Mouse (Mus musculus) heart, embryonic 15.5 days (tissue): ENCODE measurements around the gene Hace1. TPM values are rescaled to one million over a fixed set of nuclear protein-coding genes. Genes with fewer than 3 reads are reported as not detected.

Source experiments
- ATAC-seq: fragments of 200-750 bp; cut with Nextera tagmentation; replicated peaks from 2 replicates; pipeline ENCODE4 v1.8.0; 2017; ENCODE audit warnings: low read depth, moderate TSS enrichment; ENCODE audit not compliant: insufficient number of reproducible peaks, insufficient read depth, low FRiP score
- H3K27ac ChIP-seq: fragments of 300-500 bp; sonication (generic); 2 replicates; pipeline ENCODE4 v1.5.1; 2015; ENCODE audit warnings: mild to moderate bottlenecking, inconsistent platforms
- H3K27me3 ChIP-seq: fragments of 300-500 bp; sonication (generic); 2 replicates; pipeline ENCODE4 v1.6.1; 2015; ENCODE audit warnings: inconsistent platforms
- H3K36me3 ChIP-seq: fragments of 300-500 bp; sonication (generic); 2 replicates; pipeline ENCODE4 v1.6.1; 2015; ENCODE audit warnings: mild to moderate bottlenecking, inconsistent platforms
- H3K4me1 ChIP-seq: fragments of 300-500 bp; sonication (generic); replicated peaks from 2 replicates; pipeline ENCODE4 v1.6.1; 2015; ENCODE audit warnings: inconsistent platforms
- H3K4me2 ChIP-seq: fragments of 300-500 bp; sonication (generic); 2 replicates; pipeline ENCODE4 v1.6.1; 2015; ENCODE audit warnings: inconsistent platforms, mild to moderate bottlenecking, moderate library complexity
- H3K4me3 ChIP-seq: fragments of 300-500 bp; sonication (generic); 2 replicates; pipeline ENCODE4 v1.5.1; 2015; ENCODE audit warnings: mild to moderate bottlenecking, inconsistent platforms
- H3K9ac ChIP-seq: fragments of 300-500 bp; sonication (generic); 2 replicates; pipeline ENCODE4 v1.6.1; 2015; ENCODE audit warnings: mild to moderate bottlenecking, inconsistent platforms
- H3K9me3 ChIP-seq: fragments of 300-500 bp; sonication (generic); replicated peaks from 2 replicates; pipeline ENCODE4 v1.6.1; 2016; ENCODE audit warnings: inconsistent platforms
- WGBS: fragments of 180-500 bp; shearing (Covaris S2); methylation state at CpG from one replicate; pipeline ENCODE4 v1.1.7; 2015; ENCODE audit warnings: mixed read lengths; 5-methylcytosine and 5-hydroxymethylcytosine counted together
- microRNA-seq: library from miRNA; unstranded; fragments of <30 nt; microRNA quantifications from one replicate; pipeline ENCODE4, GENCODE M21; 2016
- polyA plus RNA-seq: library from polyadenylated mRNA; unstranded; fragments of >200 nt; fragmentation: Nextera tagmentation; extraction: Ambion mirVana; gene quantifications from 2 replicates; pipeline ENCODE4 v1.2.1, GENCODE M21; 2015

Hace1 gene
- polyA plus RNA-seq, 1 experiment from 2014 or later, result 12.5 TPM

DNA sequence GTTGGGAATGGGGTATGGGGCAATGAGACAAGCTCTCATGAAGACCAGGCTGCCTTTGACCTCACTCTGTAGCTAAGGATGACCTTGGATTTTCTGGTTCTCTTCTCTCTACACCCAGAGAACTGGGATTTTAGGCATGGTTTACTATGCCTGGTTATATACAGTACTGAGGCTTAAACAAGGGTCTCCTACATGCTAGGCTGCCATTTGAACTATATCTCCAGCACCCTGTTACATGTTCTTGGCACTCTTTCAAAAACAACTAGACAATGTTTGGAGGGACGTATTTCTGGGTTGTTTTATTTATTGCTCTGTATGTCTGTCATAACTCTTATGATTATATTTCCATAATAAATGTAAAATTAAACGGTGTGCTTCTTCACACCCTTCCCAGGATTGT is 129.2 kb downstream of the Hace1 start:
- H3K9me3 ChIP-seq, result no peaks in the 10 kb centered on the region
- peaks cover 8% of the 10 kb centered on the region; the same call in 1 of the 2 replicates for H3K4me1 ChIP-seq
- H3K4me2 ChIP-seq, result no peak overlapping the region
- no peak overlapping the region for H3K4me3 ChIP-seq
- ATAC-seq, result no peak
- WGBS, result 56% methylated on average over 2 of the region's 2 CpGs
- no peaks in the 10 kb centered on the region for H3K36me3 ChIP-seq
- H3K27ac ChIP-seq, result no peak overlapping the region
- H3K9ac ChIP-seq, result no peak overlapping the region
- no peaks in the 10 kb centered on the region for H3K27me3 ChIP-seq

DNA sequence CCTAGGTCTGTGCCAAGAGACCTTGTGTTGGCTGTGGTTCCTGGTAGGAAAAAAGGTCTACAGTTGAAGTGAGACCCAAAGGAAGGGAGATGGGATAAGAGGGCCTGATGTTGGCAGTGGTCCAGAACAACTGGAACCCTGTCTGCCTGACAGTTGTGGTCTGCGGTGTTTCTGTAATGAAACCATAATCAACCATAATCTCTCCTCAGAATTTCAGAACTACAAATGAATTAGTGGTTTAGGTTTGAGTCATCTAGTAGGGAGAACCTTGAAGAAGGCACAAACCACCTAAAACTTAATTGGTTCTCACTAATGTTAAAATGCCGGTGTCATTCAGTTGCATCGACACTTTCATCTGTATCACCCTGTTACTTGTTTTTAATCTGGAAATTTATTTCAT is 133.2 kb downstream of the Hace1 start:
- 76% methylated on average over 3 of the region's 3 CpGs for WGBS
- Histone ChIP-seq H3K27ac (no peak overlapping the region), H3K36me3 (no peaks in the 10 kb centered on the region), H3K9me3 (no peaks in the 10 kb centered on the region), H3K4me1 (peaks cover 18% of the 10 kb centered on the region), H3K4me3 (no peak overlapping the region), H3K27me3 (no peaks in the 10 kb centered on the region), H3K9ac (no peak overlapping the region), H3K4me2 (no peak overlapping the region)
- ATAC-seq, result no peak

DNA sequence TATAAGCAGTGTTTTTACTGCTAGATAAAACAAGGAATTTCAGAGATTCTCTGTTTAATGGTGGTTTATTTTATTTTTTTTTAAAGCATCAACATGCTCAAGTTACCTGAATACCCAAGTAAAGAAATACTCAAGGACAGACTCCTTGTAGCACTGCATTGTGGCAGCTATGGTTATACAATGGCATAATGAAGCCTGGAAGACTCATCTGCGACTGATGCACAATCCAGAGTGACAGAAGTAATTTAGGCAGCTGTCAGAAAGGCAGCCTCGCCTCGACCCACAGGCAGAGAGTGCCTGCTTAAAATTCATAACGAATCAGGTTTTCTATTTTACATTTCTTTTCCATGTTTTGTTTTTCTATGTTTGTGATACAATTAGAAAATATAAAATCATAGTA is 133.7 kb downstream of the Hace1 start:
- no peak overlapping the region for H3K9ac ChIP-seq
- peaks cover 18% of the 10 kb centered on the region for H3K4me1 ChIP-seq
- H3K27ac ChIP-seq, result no peak overlapping the region
- no peaks in the 10 kb centered on the region for H3K36me3 ChIP-seq
- no peaks in the 10 kb centered on the region for H3K27me3 ChIP-seq
- no peak overlapping the region for H3K4me3 ChIP-seq
- 47% methylated on average over 4 of the region's 4 CpGs for WGBS
- no peaks in the 10 kb centered on the region for H3K9me3 ChIP-seq
- H3K4me2 ChIP-seq, result no peak overlapping the region
- ATAC-seq, result no peak

Small RNA genes within 50 kb of the gene (microRNA-seq; reads per million reads assigned to microRNA genes)
- not detected for gene Gm27731

Other genes starting within 250 kb of the Hace1 start
- gene Bves, start 242.1 kb upstream of the Hace1 start, polyA plus RNA-seq, result 93.9 and 117 TPM in 2 replicates
- 2.2 and 3.5 TPM in 2 replicates for gene Lin28b, start 91.4 kb upstream of the Hace1 start, polyA plus RNA-seq